Mouse (Mus musculus) lung, embryonic 15.5 days (tissue): Measurements from ENCODE around the gene Pdlim3. TPM values are rescaled to one million over a fixed set of nuclear protein-coding genes. Genes with fewer than 3 reads are reported as not detected.

ENCODE experiments used
- ATAC-seq: fragments of 200-750 bp; cut with Nextera tagmentation; 2 replicates; pipeline ENCODE4 v1.8.0; 2017; ENCODE audit warnings: moderate number of reproducible peaks, borderline replicate concordance; ENCODE audit not compliant: low FRiP score, low TSS enrichment; ENCODE audit errors: extremely low read depth
- H3K27ac ChIP-seq: fragments of 300-500 bp; sonication (generic); 2 replicates; pipeline ENCODE4 v1.5.1; 2015; ENCODE audit warnings: moderate library complexity, mild to moderate bottlenecking, inconsistent platforms
- H3K27me3 ChIP-seq: fragments of 300-500 bp; sonication (generic); 2 replicates; pipeline ENCODE4 v1.6.1; 2015; ENCODE audit warnings: inconsistent platforms
- H3K36me3 ChIP-seq: fragments of 300-500 bp; sonication (generic); 2 replicates; pipeline ENCODE4 v1.6.1; 2015; ENCODE audit warnings: inconsistent platforms
- H3K4me1 ChIP-seq: fragments of 300-500 bp; sonication (generic); 2 replicates; pipeline ENCODE4 v1.6.1; 2015; ENCODE audit warnings: inconsistent platforms
- H3K4me2 ChIP-seq: fragments of 300-500 bp; sonication (generic); 2 replicates; pipeline ENCODE4 v1.6.1; 2015; ENCODE audit warnings: inconsistent platforms, mild to moderate bottlenecking, moderate library complexity
- H3K4me3 ChIP-seq: fragments of 300-500 bp; sonication (generic); 2 replicates; pipeline ENCODE4 v1.5.1; 2015; ENCODE audit warnings: mild to moderate bottlenecking, inconsistent platforms
- H3K9ac ChIP-seq: fragments of 300-500 bp; sonication (generic); 2 replicates; pipeline ENCODE4 v1.6.1; 2015; ENCODE audit warnings: inconsistent platforms
- H3K9me3 ChIP-seq: fragments of 300-500 bp; sonication (generic); 2 replicates; pipeline ENCODE4 v1.6.1; 2016; ENCODE audit warnings: inconsistent platforms
- WGBS: fragments of 180-500 bp; shearing (Covaris S2); methylation state at CpG from one replicate; pipeline ENCODE4 v1.1.7; 2015; 5-methylcytosine and 5-hydroxymethylcytosine counted together
- polyA plus RNA-seq: library from polyadenylated mRNA; unstranded; fragments of >200 nt; fragmentation: Nextera tagmentation; extraction: Ambion mirVana; gene quantifications from 2 replicates; pipeline ENCODE4 v1.2.1, GENCODE M21; 2015

Gene Pdlim3
- polyA plus RNA-seq, 1 experiment from 2014 or later: 46.1 TPM

DNA sequence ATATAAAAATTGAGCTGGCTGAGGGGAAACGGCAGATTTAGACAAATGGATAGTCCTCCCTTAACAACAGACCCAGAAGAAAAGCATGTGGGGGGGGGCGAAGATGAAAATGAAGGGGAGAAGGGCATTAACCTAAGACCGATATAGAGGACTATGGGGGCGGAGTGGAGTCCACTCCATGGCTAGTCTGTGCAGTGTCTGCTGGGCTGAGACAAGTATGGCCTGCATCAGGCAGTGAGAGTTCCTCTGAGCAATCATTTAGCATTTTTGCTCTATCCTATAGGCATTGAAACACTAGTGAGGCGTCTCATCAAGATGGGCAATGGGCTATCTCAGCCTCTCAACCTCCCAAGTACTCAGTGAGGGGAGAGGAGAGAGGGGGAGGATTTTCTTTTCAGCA lies 8.9 kb upstream of the Pdlim3 start:
- Histone ChIP-seq H3K4me3 (no peak overlapping the region), H3K27me3 (no peaks in the 10 kb centered on the region), H3K27ac (no peak overlapping the region), H3K4me1 (peaks cover 10% of the 10 kb centered on the region), H3K4me2 (no peak overlapping the region), H3K36me3 (no peaks in the 10 kb centered on the region), H3K9ac (no peak overlapping the region), H3K9me3 (no peaks in the 10 kb centered on the region)
- WGBS: 84% methylated on average over 5 of the region's 5 CpGs
- ATAC-seq: 0 out of 2 replicates have a peak, but pooled peaks have one; percentile 6

DNA sequence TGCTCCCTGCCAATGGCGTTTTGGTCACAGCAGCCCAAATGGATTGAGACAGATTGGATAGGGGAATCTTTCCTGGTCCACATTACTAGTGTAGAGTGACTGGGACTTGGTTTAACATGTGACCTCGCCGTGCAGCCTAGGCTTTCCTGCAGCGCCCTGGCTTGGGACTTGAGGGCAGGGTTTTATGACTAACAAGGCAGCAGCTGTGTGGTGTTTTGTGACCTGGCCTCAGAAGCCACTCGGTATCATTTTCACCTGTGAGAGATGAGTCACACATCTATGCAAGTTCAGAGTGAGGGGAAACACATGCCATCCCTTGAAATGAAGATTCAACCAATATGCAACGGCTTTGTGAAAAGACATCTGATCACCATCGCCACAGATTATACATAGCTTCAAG lies 7.6 kb upstream of the Pdlim3 start:
- ATAC-seq: no peak
- H3K4me3 ChIP-seq: no peak overlapping the region
- H3K27ac ChIP-seq: no peak overlapping the region
- peaks cover 10% of the 10 kb centered on the region for H3K4me1 ChIP-seq
- H3K36me3 ChIP-seq: no peaks in the 10 kb centered on the region
- no peak overlapping the region for H3K4me2 ChIP-seq
- no peaks in the 10 kb centered on the region for H3K27me3 ChIP-seq
- no peaks in the 10 kb centered on the region for H3K9me3 ChIP-seq
- no peak overlapping the region for H3K9ac ChIP-seq
- WGBS: 86% methylated on average over 7 of the region's 7 CpGs

DNA sequence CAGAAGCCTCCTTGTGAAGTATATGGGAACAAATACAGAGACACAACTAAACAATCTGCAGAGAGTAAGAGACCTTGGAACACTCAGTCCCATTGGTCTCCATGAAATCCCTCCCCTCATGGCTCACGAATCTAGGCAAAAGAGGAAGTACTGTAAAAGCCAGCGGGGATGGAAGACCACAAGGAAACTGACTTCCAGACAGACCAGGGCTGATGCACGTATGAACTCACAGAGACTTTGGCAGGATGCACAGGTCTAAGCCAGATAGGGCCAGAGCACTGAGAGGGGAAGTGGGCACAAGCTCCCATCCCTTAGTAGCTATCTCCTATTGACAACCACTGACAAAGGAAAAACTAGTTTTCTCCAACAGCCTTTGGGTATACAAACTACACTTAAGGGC lies 4.8 kb upstream of the Pdlim3 start:
- 86% methylated on average over 3 of the region's 3 CpGs for WGBS
- ATAC-seq: no peak
- Histone ChIP-seq H3K27me3 (no peaks in the 10 kb centered on the region), H3K4me1 (peaks cover 12% of the 10 kb centered on the region; the same call in 1 of the 2 replicates), H3K9me3 (no peaks in the 10 kb centered on the region), H3K4me2 (no peak overlapping the region), H3K36me3 (no peaks in the 10 kb centered on the region), H3K9ac (no peak overlapping the region), H3K4me3 (no peak overlapping the region), H3K27ac (no peak overlapping the region)

GRCm38 (mm10) chr8:45881726-45882125 lies 3.5 kb upstream of the Pdlim3 start:
- WGBS: 88% methylated on average over 8 of the region's 8 CpGs
- H3K36me3 ChIP-seq: no peaks in the 10 kb centered on the region

DNA sequence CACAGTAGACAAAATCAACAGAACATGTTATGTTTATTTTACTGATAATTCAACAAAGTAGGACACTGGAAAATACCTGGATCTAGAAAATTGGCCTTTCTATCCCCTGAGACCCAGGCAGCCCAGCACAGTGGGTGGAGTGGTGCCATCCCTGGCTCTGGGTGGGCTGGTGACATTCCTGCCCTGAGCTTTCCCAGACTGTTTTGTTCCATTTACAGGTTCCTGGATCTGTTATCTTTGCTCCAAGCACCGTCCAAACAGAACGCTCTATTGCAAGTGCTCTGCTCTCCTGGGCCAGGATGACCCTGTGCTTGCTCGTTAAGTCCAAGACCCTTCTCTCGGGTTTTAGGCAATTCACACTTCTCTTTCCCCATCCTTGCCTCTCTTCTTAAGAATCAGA lies 1.5 kb upstream of the Pdlim3 start:
- peaks cover 14% of the 10 kb centered on the region; the same call in 1 of the 2 replicates for H3K4me1 ChIP-seq
- H3K36me3 ChIP-seq: no peaks in the 10 kb centered on the region
- H3K27me3 ChIP-seq: no peaks in the 10 kb centered on the region
- H3K27ac ChIP-seq: no peak overlapping the region
- H3K9ac ChIP-seq: no peak overlapping the region
- no peak overlapping the region for H3K4me3 ChIP-seq
- WGBS: 30% methylated on average over 4 of the region's 4 CpGs
- ATAC-seq: no peak
- no peaks in the 10 kb centered on the region for H3K9me3 ChIP-seq
- no peak overlapping the region for H3K4me2 ChIP-seq

More at GRCm38 (mm10) chr8:45881726-45882125, 3.5 kb upstream of the Pdlim3 start:
- no peak overlapping the region for H3K9ac ChIP-seq
- no peaks in the 10 kb centered on the region for H3K9me3 ChIP-seq
- no peak overlapping the region for H3K27ac ChIP-seq
- H3K4me1 ChIP-seq: peaks cover 14% of the 10 kb centered on the region; the same call in 1 of the 2 replicates
- no peak overlapping the region for H3K4me3 ChIP-seq
- H3K27me3 ChIP-seq: no peaks in the 10 kb centered on the region
- ATAC-seq: no peak
- H3K4me2 ChIP-seq: no peak overlapping the region

DNA sequence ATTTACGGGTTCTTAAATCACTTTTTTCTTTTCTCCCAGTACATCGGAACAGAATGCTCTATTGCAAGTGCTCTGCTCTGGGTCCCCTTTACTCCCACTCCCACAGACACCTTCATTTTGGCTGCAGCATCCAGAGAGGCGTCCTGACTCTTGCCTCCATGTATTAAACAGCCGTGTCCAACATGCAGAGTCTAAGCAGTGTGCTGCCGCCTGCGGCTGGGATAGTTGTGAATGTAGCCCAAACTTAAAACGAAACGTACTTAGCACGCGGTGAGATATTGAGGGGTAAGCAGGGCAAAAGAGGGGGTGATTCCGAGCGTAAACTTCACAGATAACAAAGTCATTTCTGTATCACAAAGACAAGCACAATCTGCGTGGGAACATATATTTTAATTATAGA lies 709 bp upstream of the Pdlim3 start:
- Histone ChIP-seq H3K9me3 (no peaks in the 10 kb centered on the region), H3K27me3 (no peaks in the 10 kb centered on the region), H3K4me1 (peaks cover 14% of the 10 kb centered on the region; the same call in 1 of the 2 replicates), H3K36me3 (no peaks in the 10 kb centered on the region), H3K27ac (no peak overlapping the region), H3K4me2 (peak overlapping the region; percentile 85), H3K9ac (peak overlapping the region; percentile 27; the same call in 1 of the 2 replicates), H3K4me3 (peak overlapping the region; percentile 45)
- ATAC-seq: no peak
- WGBS: 3% methylated on average over 13 of the region's 13 CpGs

- Histone ChIP-seq H3K4me2 (peak overlapping the region; percentile 85), H3K36me3 (no peaks in the 10 kb centered on the region), H3K4me3 (peak overlapping the region; percentile 45), H3K9me3 (no peaks in the 10 kb centered on the region), H3K27ac (peak overlapping the region; percentile 44; the same call in 1 of the 2 replicates), H3K4me1 (peaks cover 14% of the 10 kb centered on the region; the same call in 1 of the 2 replicates), H3K9ac (peak overlapping the region; percentile 27), H3K27me3 (no peaks in the 10 kb centered on the region)
- WGBS: 29% methylated on average over 2 of the region's 2 CpGs
- peak; percentile 29; the same call in 1 of the 2 replicates for ATAC-seq
Measured at GRCm38 (mm10) chr8:45885775-45886174, 514 bp downstream of the Pdlim3 start.

- Histone ChIP-seq H3K4me2 (no peak overlapping the region), H3K27ac (no peak overlapping the region)
- 90% methylated on average over 7 of the region's 7 CpGs for WGBS
Measured at GRCm38 (mm10) chr8:45889737-45890136, 4.5 kb downstream of the Pdlim3 start.

GRCm38 (mm10) chr8:45896590-45896989 lies 11.3 kb downstream of the Pdlim3 start:
- no peak for ATAC-seq
- Histone ChIP-seq H3K4me1 (no peaks in the 10 kb centered on the region), H3K4me3 (no peak overlapping the region), H3K27me3 (no peaks in the 10 kb centered on the region), H3K9ac (no peak overlapping the region), H3K27ac (no peak overlapping the region), H3K4me2 (no peak overlapping the region), H3K9me3 (no peaks in the 10 kb centered on the region), H3K36me3 (no peaks in the 10 kb centered on the region)
- 88% methylated on average over 3 of the region's 3 CpGs for WGBS

More at GRCm38 (mm10) chr8:45889737-45890136, 4.5 kb downstream of the Pdlim3 start:
- Histone ChIP-seq H3K9ac (no peak overlapping the region), H3K36me3 (no peaks in the 10 kb centered on the region), H3K27me3 (no peaks in the 10 kb centered on the region), H3K9me3 (no peaks in the 10 kb centered on the region), H3K4me1 (peaks cover 11% of the 10 kb centered on the region; the same call in 1 of the 2 replicates), H3K4me3 (no peak overlapping the region)
- no peak for ATAC-seq

- Histone ChIP-seq H3K9me3 (no peaks in the 10 kb centered on the region), H3K4me2 (no peak overlapping the region), H3K4me3 (no peak overlapping the region), H3K9ac (no peak overlapping the region), H3K27me3 (no peaks in the 10 kb centered on the region), H3K4me1 (peaks cover 11% of the 10 kb centered on the region), H3K36me3 (no peaks in the 10 kb centered on the region), H3K27ac (no peak overlapping the region)
- WGBS: 88% methylated on average over 3 of the region's 3 CpGs
- ATAC-seq: no peak
Measured at GRCm38 (mm10) chr8:45899783-45900182, 14.5 kb downstream of the Pdlim3 start.

GRCm38 (mm10) chr8:45901626-45902025 lies 16.4 kb downstream of the Pdlim3 start:
- Histone ChIP-seq H3K4me1 (peaks cover 11% of the 10 kb centered on the region), H3K27me3 (no peaks in the 10 kb centered on the region), H3K4me2 (no peak overlapping the region), H3K9me3 (no peaks in the 10 kb centered on the region), H3K9ac (no peak overlapping the region), H3K4me3 (no peak overlapping the region), H3K27ac (no peak overlapping the region), H3K36me3 (no peaks in the 10 kb centered on the region)
- WGBS: 43% methylated on average over 8 of the region's 8 CpGs
- ATAC-seq: no peak

DNA sequence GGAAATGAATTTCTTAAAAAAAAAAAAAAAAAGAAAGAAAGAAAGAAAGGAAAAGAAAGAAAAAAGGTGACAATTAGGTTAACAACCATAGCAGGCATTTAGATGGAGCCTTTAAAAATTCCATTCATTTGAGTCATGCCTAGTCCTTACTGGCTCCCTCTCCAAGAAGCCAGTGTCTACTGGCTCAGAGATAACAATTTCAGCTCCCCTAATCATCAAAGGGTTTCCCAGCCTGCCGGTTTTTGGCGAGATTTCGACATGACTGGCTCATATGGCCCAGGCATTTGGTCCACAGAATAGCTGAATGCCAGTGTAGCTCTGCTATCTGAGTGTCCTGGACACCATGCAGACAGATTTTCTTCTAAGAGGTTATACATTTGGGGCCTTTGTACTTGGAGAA lies 18.4 kb downstream of the Pdlim3 start:
- H3K27ac ChIP-seq: no peak overlapping the region
- WGBS: 11% methylated on average over 3 of the region's 3 CpGs
- H3K36me3 ChIP-seq: no peaks in the 10 kb centered on the region
- no peak overlapping the region for H3K9ac ChIP-seq
- no peak overlapping the region for H3K4me2 ChIP-seq
- H3K27me3 ChIP-seq: no peaks in the 10 kb centered on the region
- ATAC-seq: no peak
- no peaks in the 10 kb centered on the region for H3K9me3 ChIP-seq
- peaks cover 11% of the 10 kb centered on the region for H3K4me1 ChIP-seq
- H3K4me3 ChIP-seq: no peak overlapping the region
